Mouse (Mus musculus): ENCODE data around the gene Dlgap1. TPM values are rescaled to one million over a fixed set of nuclear protein-coding genes. Genes with fewer than 3 reads are reported as not detected.

The Dlgap1 gene
- polyA plus RNA-seq, 1 experiment from 2014 or later, result 0.22 TPM

DNA sequence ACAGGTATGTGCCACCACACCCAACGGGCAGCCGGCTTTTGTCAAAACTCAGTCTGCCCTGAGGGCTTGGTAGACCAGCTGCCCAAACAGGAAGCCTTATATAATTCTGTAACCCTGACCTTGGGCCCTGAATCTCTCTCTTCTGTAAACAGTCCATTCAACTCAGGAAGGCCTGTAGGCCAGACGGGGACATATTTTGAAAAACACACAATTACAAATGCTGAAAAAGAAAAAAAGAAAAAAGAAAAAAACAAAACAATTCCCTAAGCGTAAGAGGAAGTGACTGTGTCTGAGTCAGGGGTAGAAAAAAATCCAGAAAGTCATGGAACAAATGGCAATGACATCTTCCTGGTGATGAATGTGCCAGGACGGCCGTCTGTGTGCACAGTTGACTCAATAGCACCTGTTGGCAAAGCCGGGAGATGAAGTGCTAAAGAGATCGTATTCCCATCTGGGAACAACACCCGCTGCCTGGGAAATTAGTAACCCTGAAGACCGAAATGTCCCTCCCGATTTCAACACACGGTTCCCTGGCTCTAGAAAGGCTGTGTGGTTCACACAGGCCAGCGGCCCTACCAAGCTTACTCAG is 784.7 kb downstream of the Dlgap1 start:
- H3K9ac ChIP-seq (replicated peaks), result no peak overlapping the region
- no peak overlapping the region for H3K4me2 ChIP-seq (ENCODE audit: low read depth, low read length)
- peaks cover 20% of the 10 kb centered on the region for H3K4me1 ChIP-seq (ENCODE audit: insufficient read depth)
- no peaks in the 10 kb centered on the region for H3K36me3 ChIP-seq (replicated peaks; ENCODE audit: insufficient read depth, low read length)
- WGBS (ENCODE audit: insufficient replicate concordance), result 59% methylated on average over 13 of the region's 13 CpGs
- H3K27ac ChIP-seq (ENCODE audit: low read depth), result no peak overlapping the region; the same call in 1 of the 2 replicates
- H3K9me3 ChIP-seq (ENCODE audit: low read length), result no peaks in the 10 kb centered on the region
- H3K27me3 ChIP-seq (ENCODE audit: insufficient read depth, low read length), result 0 out of 2 replicates have a peak, but pooled peaks cover 2% of the 10 kb centered on the region
- ATAC-seq (peak; percentile 51), DNase-seq (no peak)
- no peak overlapping the region for H3K4me3 ChIP-seq (ENCODE audit: low read depth, low read length)
- no peak; the same call in 1 of the 2 replicates for TF ChIP-seq EP300 (IDR thresholded peaks at IDR 0.05; ENCODE audit: low read depth)
- no peak for TF ChIP-seq CTCF (IDR thresholded peaks at IDR 0.05; ENCODE audit: low read depth)

DNA sequence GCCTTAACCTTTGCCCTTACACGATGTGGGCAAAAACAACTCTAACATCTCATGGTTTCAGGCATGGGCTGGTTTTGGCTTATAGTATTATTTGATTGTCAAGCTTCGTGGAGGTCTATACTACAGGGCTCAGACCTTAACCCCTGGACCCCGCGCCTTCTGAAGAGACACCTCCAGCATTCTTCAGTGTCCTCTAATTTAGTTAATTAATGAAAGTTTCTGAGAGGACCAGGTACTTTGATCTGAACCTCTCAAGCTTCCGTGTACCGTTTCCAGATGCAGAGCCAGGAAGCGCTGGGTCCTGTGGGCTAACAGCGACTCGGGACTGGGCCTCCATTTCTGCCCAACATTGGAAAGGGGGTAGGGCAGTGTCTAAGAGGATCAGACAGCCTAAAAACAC is 785.2 kb downstream of the Dlgap1 start:
- no peaks in the 10 kb centered on the region for H3K27me3 ChIP-seq (ENCODE audit: insufficient read depth, low read length)
- no peak overlapping the region for H3K4me3 ChIP-seq (ENCODE audit: low read depth, low read length)
- H3K4me1 ChIP-seq (ENCODE audit: insufficient read depth), result peaks cover 19% of the 10 kb centered on the region
- no peak overlapping the region for H3K9ac ChIP-seq (replicated peaks)
- ATAC-seq (no peak), DNase-seq (no peak)
- WGBS (ENCODE audit: insufficient replicate concordance), result 80% methylated on average over 9 of the region's 9 CpGs
- TF ChIP-seq CTCF (IDR thresholded peaks at IDR 0.05; ENCODE audit: low read depth) (no peak), EP300 (IDR thresholded peaks at IDR 0.05; ENCODE audit: low read depth) (no peak)
- no peak overlapping the region for H3K4me2 ChIP-seq (ENCODE audit: low read depth, low read length)
- no peaks in the 10 kb centered on the region for H3K9me3 ChIP-seq (ENCODE audit: low read length)
- peak overlapping the region; percentile 18; the same call in 1 of the 2 replicates for H3K27ac ChIP-seq (ENCODE audit: low read depth)
- H3K36me3 ChIP-seq (replicated peaks; ENCODE audit: insufficient read depth, low read length), result no peaks in the 10 kb centered on the region

DNA sequence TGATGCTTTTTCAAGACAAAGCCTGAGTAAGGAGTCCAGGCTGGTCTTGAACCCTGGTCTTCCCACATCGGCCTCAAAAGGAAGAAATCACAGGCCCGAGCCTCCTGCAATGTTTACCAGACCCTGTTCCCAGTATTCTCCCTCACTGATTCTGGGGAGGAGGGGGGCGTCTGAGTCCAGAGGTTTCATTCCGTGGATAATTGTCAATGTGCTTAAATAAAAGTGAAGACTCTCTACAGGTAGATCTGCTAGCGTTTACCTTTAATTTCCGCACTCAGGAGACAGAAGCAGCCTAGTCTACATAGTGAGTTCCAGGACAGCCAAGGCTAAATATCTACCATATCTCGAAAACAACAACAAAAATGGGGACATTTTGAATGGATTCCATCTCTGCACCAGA is 785.8 kb downstream of the Dlgap1 start:
- peak overlapping the region; percentile 81; the same call in 1 of the 2 replicates for H3K4me2 ChIP-seq (ENCODE audit: low read depth, low read length)
- no peaks in the 10 kb centered on the region for H3K9me3 ChIP-seq (ENCODE audit: low read length)
- DNase-seq (no peak), ATAC-seq (no peak)
- no peak overlapping the region for H3K27ac ChIP-seq (ENCODE audit: low read depth)
- H3K27me3 ChIP-seq (ENCODE audit: insufficient read depth, low read length), result no peaks in the 10 kb centered on the region
- TF ChIP-seq EP300 (IDR thresholded peaks at IDR 0.05; ENCODE audit: low read depth), result no peak
- TF ChIP-seq CTCF (IDR thresholded peaks at IDR 0.05; ENCODE audit: low read depth), result no peak
- no peak overlapping the region for H3K9ac ChIP-seq (replicated peaks)
- peaks cover 19% of the 10 kb centered on the region for H3K4me1 ChIP-seq (ENCODE audit: insufficient read depth)
- H3K36me3 ChIP-seq (replicated peaks; ENCODE audit: insufficient read depth, low read length), result no peaks in the 10 kb centered on the region
- H3K4me3 ChIP-seq (ENCODE audit: low read depth, low read length), result no peak overlapping the region
- 55% methylated on average over 7 of the region's 7 CpGs for WGBS (ENCODE audit: insufficient replicate concordance)

DNA sequence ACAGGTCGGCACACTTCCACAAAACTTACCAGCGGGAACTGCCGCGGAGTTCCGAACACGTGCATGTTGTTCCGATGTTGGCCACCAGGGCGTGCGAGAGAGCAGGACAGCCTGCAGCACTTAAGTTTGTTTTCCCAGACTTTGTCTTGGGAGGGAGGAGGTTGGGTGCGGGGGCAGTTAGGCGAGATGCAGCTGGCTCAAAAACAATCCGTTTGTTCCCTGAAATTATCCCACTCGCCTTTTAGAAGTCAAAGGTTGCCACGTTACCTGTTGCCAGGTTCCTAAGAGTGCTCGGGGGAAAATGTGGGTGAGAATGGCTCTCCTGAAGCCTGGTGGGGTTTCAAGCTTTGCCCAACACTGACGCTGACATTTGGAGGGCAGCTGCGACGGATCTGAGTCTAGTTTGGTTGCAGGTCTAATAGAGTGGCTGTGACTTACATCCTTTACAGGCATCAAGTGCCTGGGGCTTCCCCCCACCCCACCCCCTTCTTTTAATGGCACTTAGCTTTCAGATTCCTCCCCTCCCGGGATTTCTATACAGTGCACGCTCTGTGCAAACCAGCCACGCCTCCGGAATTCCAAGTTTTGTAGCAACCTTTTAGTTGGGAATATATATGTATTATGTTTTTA is 786.3 kb downstream of the Dlgap1 start:
- Histone ChIP-seq H3K9me3 (ENCODE audit: low read length) (no peaks in the 10 kb centered on the region), H3K27ac (ENCODE audit: low read depth) (0 out of 2 replicates have a peak overlapping the region, but pooled peaks have one; percentile 40), H3K9ac (replicated peaks) (peak overlapping the region; percentile 55; the same call in 1 of the 2 replicates), H3K4me3 (ENCODE audit: low read depth, low read length) (peak overlapping the region; percentile 43), H3K4me1 (ENCODE audit: insufficient read depth) (peaks cover 19% of the 10 kb centered on the region), H3K27me3 (ENCODE audit: insufficient read depth, low read length) (no peaks in the 10 kb centered on the region), H3K36me3 (replicated peaks; ENCODE audit: insufficient read depth, low read length) (no peaks in the 10 kb centered on the region), H3K4me2 (ENCODE audit: low read depth, low read length) (peak overlapping the region; percentile 81)
- peak; percentile 87 for DNase-seq
- ATAC-seq, result peak; percentile 62
- WGBS (ENCODE audit: insufficient replicate concordance), result 1% methylated on average over 22 of the region's 22 CpGs
- no peak for TF ChIP-seq EP300 (IDR thresholded peaks at IDR 0.05; ENCODE audit: low read depth)
- TF ChIP-seq CTCF (IDR thresholded peaks at IDR 0.05; ENCODE audit: low read depth), result peak; percentile 96

DNA sequence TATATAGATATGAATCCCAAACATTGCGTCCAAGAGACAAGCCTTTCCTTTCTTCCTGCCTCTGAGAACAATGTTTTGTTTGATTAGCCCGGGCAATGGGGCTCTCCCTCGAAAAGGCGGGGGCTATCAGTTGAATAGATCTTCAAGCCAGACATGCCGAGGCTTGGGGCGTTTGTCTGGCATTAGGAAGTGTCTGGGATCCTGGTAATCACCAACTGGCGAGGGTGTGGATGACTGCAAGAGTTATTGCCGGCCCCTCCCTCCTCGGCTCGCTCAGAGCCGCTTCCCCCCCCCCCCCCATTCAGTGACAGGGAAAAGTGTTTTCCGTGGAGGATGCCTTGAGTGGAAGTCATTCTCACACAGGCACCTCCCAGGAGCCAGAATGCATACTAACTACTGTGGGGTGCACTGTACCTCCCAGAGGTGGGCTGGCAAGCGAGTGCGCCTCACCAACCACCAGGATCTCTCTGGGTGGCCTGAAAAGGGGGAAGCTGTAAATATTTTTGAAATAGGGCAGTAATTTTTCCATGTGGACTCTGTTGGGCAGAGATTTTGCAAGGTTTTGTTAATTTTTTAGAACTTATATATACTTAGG is 786.9 kb downstream of the Dlgap1 start:
- no peak overlapping the region for H3K27ac ChIP-seq (ENCODE audit: low read depth)
- H3K4me3 ChIP-seq (ENCODE audit: low read depth, low read length), result peak overlapping the region; percentile 43

DNA sequence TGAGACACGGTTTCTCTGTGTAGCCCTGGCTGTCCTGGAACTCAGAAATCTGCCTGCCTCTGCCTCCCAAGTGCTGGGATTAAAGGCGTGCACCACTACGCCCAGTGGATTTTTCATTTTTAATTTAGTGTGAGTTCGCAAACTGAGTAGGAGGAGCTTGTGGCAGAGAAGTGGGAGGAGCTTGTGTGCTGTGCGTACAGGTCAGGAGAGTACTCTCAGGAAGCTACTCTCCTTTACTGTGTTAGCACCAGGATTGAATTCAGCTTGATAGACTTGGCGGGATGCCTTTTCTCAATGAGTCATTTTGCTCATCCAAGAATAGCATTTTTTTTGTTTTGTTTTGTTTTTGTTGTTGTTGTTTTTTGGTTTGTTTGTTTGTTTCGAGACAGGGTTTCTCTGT is 793.1 kb downstream of the Dlgap1 start:
- Histone ChIP-seq H3K9me3 (ENCODE audit: low read length) (no peaks in the 10 kb centered on the region), H3K27ac (ENCODE audit: low read depth) (no peak overlapping the region), H3K36me3 (replicated peaks; ENCODE audit: insufficient read depth, low read length) (no peaks in the 10 kb centered on the region), H3K9ac (replicated peaks) (no peak overlapping the region), H3K4me3 (ENCODE audit: low read depth, low read length) (no peak overlapping the region), H3K4me1 (ENCODE audit: insufficient read depth) (no peaks in the 10 kb centered on the region), H3K4me2 (ENCODE audit: low read depth, low read length) (no peak overlapping the region), H3K27me3 (ENCODE audit: insufficient read depth, low read length) (no peaks in the 10 kb centered on the region)
- DNase-seq (no peak), ATAC-seq (no peak)
- WGBS (ENCODE audit: insufficient replicate concordance), result 81% methylated on average over 7 of the region's 7 CpGs
- no peak for TF ChIP-seq CTCF (IDR thresholded peaks at IDR 0.05; ENCODE audit: low read depth)

More for the DNA sequence above, 786.9 kb downstream of the Dlgap1 start:
- H3K4me1 ChIP-seq (ENCODE audit: insufficient read depth), result peaks cover 19% of the 10 kb centered on the region
- no peaks in the 10 kb centered on the region for H3K27me3 ChIP-seq (ENCODE audit: insufficient read depth, low read length)
- H3K36me3 ChIP-seq (replicated peaks; ENCODE audit: insufficient read depth, low read length), result no peaks in the 10 kb centered on the region
- H3K4me2 ChIP-seq (ENCODE audit: low read depth, low read length), result peak overlapping the region; percentile 81
- WGBS (ENCODE audit: insufficient replicate concordance), result 4% methylated on average over 14 of the region's 14 CpGs
- DNase-seq, result no peak
- no peak for TF ChIP-seq EP300 (IDR thresholded peaks at IDR 0.05; ENCODE audit: low read depth)
- no peak for TF ChIP-seq CTCF (IDR thresholded peaks at IDR 0.05; ENCODE audit: low read depth)
- no peak for ATAC-seq
- no peaks in the 10 kb centered on the region for H3K9me3 ChIP-seq (ENCODE audit: low read length)
- H3K9ac ChIP-seq (replicated peaks), result 0 out of 2 replicates have a peak overlapping the region, but pooled peaks have one; percentile 55
